Mouse (Mus musculus): ENCODE measurements around the gene Leap2.

GRCm38 (mm10) chr11:53436338-53436737 is 13.4 kb upstream of the Leap2 start:
- TF ChIP-seq CTCF (IDR thresholded peaks at IDR 0.05; ENCODE audit: low read depth) (no peak), EP300 (IDR thresholded peaks at IDR 0.05; ENCODE audit: low read depth) (no peak)
